Mouse (Mus musculus) ovary, postnatal 10 days (tissue): ENCODE results near the gene Cox7b2.
"Not testable (repeated sequence)": the region's sequence is repeated elsewhere in the genome, so short reads cannot be mapped to it uniquely, and the experiment has no call there.

ENCODE experiments used
- DNase-seq: peaks from one replicate; pipeline ENCODE4 v3.0.0; 2022; ENCODE audit warnings: low spot score

The Cox7b2 gene

DNA sequence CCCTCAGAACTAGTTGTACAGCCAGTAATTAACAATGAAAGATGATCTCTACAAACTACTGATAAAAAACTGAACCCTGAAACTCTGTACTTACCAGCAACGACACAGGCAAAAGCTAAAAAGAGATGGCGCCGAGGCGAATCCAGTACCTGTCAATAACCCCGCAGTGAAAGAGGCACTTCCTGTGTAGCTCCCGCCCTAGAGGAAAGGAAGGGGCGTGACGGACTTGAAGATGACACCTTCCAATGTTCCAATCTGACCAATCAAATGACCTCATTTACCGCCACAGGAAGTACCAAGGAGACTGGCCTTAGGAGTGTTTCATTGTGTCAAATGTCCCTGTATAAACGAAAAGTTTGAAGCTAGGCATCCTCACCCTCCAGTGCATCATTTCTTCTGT, at the start of gene Cox7b2:
TSS of gene Cox7b2 (minus strand) at position 127 of the 400 bp plus-strand sequence.
- no peak for DNase-seq

- no peak for DNase-seq
These were observed 47.3 kb upstream of the Cox7b2 start for GRCm38 (mm10) chr5:71595321-71595720.

- no peak for DNase-seq
These were observed 45.8 kb upstream of the Cox7b2 start for GRCm38 (mm10) chr5:71593745-71594255.

- DNase-seq = no peak
These were observed 23.7 kb upstream of the Cox7b2 start for GRCm38 (mm10) chr5:71571646-71572237.

- no peak for DNase-seq
These were observed 2.5 kb downstream of the Cox7b2 start for GRCm38 (mm10) chr5:71545554-71545953.

- not testable (repeated sequence) for DNase-seq
These were observed 22.5 kb downstream of the Cox7b2 start for GRCm38 (mm10) chr5:71525486-71525885.

DNA sequence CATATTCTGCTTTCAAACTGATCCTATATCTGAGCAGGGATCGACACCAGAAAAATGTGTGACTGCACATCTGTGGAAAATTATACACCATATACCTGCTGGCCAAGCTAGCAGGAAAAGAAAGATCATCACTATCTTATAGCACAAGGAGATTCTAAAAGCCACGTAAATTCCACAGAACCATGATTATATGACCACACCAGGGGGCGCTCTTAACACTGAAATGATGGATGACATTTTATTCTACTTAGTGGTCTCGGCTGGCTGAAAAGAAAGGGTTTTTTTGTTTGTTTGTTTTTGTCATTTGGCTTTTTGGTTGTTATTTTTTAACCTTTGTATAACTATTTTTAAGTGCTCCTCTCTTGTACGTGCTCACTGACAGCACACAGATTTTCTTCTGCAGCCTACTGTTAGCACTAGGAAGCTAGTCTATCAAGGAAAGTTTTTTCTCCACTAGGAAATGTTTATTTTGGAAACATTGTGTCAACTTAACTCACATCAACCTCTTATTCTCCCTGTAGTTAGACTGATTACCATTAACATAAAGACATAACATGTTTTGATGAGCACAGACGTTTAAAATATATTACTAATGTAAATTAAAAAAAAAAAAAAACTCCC, 45.8 kb downstream of the Cox7b2 start:
- DNase-seq = peak; percentile 7

GRCm38 (mm10) chr5:71495621-71496020, 52.4 kb downstream of the Cox7b2 start:
- DNase-seq = no peak

DNA sequence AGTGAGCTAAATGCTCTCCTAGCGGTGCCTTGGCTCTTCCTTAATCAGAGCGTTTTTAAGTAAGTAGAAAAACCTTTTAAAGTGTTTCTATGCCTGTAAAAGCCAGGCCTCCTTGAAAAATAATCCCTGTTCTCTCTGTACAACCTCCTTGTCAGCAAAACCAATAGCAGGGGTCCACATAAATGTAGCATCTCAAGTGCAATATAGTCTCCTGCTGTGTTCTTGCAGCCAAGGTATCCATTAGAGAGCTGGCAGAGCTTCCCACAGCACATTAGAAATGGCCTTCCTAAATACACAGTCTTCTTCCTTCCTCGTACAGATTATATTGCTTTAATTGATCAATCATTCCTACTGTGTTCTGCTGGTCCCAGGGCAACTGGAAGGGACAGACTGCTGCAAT, 91.0 kb downstream of the Cox7b2 start:
- DNase-seq = no peak

GRCm38 (mm10) chr5:71440174-71440573, 107.8 kb downstream of the Cox7b2 start:
- DNase-seq = no peak
